Mouse (Mus musculus): ENCODE measurements around the gene Adam22. TPM values are rescaled to one million over a fixed set of nuclear protein-coding genes. Genes with fewer than 3 reads are reported as not detected.

Gene Adam22
- polyA plus RNA-seq, 1 experiment, result 5.6 TPM

DNA sequence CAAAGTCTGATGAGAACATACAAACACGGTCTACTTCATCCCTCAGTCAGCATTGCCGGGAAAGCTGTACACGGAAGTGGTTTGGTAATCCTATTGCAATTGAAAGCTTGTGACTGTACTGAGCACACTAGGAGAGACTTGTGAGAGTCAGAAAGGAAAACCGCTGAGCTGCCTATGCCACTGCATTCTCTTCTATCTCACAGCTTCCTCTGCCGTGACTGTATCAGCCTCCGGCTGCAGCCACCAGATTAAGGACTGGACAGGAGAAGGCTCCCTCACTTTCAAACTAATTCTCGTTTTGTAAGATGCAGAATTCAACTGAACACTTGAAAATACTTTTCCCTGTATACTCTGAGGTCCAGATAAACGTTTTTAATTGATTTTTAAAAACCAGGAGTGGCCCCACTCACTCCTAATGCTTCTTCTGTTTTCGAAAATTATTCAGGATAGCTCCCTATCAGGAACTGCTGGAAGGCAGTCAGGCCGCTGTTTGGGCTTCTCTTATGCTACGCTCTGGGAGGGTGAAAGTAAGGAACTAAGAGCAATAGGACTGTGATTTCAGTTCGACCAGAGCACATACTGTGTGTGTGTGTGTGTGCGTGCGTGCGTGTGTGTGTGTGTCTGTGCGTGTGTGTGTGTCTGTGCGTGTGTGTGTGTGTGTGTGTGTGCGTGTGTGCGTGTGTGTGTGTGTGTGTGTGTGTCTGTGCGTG lies 285.0 kb downstream of the Adam22 start:
- no peak overlapping the region for H3K9ac ChIP-seq (ENCODE audit: low read depth, poor library complexity, severe bottlenecking)
- no peak overlapping the region for H3K27ac ChIP-seq (ENCODE audit: insufficient read depth, low read length)
- H3K4me3 ChIP-seq (ENCODE audit: low read depth, low read length), result no peak overlapping the region
- H3K4me1 ChIP-seq (ENCODE audit: control insufficient read depth, insufficient read depth, low read length), result no peaks in the 10 kb centered on the region
- TF ChIP-seq EP300 (IDR thresholded peaks at IDR 0.05; ENCODE audit: insufficient read depth, low read depth, low read length) (no peak), CTCF (IDR thresholded peaks at IDR 0.05; ENCODE audit: low read depth, low read length) (no peak), POLR2A (IDR thresholded peaks at IDR 0.05; ENCODE audit: insufficient read depth, low read length) (no peak)
- H3K36me3 ChIP-seq (ENCODE audit: control insufficient read depth, insufficient read depth, low read length, poor library complexity, severe bottlenecking), result no peaks in the 10 kb centered on the region
- no peaks in the 10 kb centered on the region for H3K9me3 ChIP-seq (replicated peaks; ENCODE audit: control insufficient read depth, insufficient read depth, low read length, poor library complexity, severe bottlenecking)
- H3K27me3 ChIP-seq (ENCODE audit: control insufficient read depth, insufficient read depth, low read length, poor library complexity, severe bottlenecking), result no peaks in the 10 kb centered on the region

DNA sequence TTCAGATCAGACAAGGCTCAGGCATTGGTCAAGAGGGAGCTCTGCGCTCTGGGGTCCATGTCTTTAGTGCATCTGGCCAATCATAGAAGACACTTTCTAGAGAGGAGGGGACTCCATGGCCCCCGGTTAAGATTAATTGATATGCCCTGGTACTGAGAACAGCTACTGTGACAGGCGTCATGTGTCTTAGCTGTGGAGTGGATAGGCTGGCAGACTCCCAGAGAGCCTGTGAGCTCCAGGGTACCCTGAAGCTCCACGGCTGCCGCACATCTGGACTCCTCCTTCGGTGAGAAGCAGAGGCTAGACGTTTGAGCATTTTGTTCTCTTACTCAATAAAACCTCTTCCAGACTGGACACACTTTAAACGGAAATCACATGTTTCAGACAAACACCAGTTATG lies 290.5 kb downstream of the Adam22 start:
- no peaks in the 10 kb centered on the region for H3K4me1 ChIP-seq (ENCODE audit: control insufficient read depth, insufficient read depth, low read length)
- H3K27ac ChIP-seq (ENCODE audit: insufficient read depth, low read length), result no peak overlapping the region
- no peak overlapping the region for H3K4me3 ChIP-seq (ENCODE audit: low read depth, low read length)
- TF ChIP-seq POLR2A (IDR thresholded peaks at IDR 0.05; ENCODE audit: insufficient read depth, low read length) (no peak), EP300 (IDR thresholded peaks at IDR 0.05; ENCODE audit: insufficient read depth, low read depth, low read length) (no peak), CTCF (IDR thresholded peaks at IDR 0.05; ENCODE audit: low read depth, low read length) (no peak)
- H3K9ac ChIP-seq (ENCODE audit: low read depth, poor library complexity, severe bottlenecking), result no peak overlapping the region
- no peaks in the 10 kb centered on the region for H3K9me3 ChIP-seq (replicated peaks; ENCODE audit: control insufficient read depth, insufficient read depth, low read length, poor library complexity, severe bottlenecking)
- H3K36me3 ChIP-seq (ENCODE audit: control insufficient read depth, insufficient read depth, low read length, poor library complexity, severe bottlenecking), result no peaks in the 10 kb centered on the region
- no peaks in the 10 kb centered on the region for H3K27me3 ChIP-seq (ENCODE audit: control insufficient read depth, insufficient read depth, low read length, poor library complexity, severe bottlenecking)

DNA sequence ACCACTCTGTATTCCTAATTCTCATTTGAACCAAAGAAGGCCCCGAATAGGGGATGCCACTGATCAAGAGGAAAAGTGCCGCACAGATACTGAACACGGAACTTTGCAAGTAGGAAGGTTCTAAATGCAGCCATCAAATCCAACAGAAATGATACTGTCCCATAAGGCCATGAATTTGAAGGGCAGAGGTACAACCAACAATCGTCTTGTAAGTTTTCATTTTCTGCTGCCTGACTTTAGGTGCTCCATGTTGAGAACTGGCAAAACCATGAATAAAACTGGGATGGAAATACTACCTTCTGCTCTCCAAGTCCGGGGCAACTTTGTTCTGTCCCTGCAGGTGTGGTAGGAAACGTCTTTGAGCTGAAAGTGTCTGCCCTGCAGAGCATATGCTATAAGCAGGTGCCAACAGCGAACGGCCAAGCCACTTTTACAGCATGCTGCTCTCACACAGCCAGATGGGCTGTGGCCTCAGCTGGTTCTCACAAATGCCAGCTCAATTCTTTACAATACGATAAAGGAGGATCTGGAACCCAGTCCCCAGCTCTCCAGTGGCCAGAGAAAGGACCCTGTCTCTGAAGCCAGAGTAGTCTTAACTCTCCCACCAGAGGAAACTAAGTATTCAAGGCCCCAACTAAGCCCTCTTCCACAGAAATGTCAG lies 293.9 kb downstream of the Adam22 start:
- no peaks in the 10 kb centered on the region for H3K9me3 ChIP-seq (replicated peaks; ENCODE audit: control insufficient read depth, insufficient read depth, low read length, poor library complexity, severe bottlenecking)
- no peaks in the 10 kb centered on the region for H3K36me3 ChIP-seq (ENCODE audit: control insufficient read depth, insufficient read depth, low read length, poor library complexity, severe bottlenecking)
- no peak overlapping the region for H3K4me3 ChIP-seq (ENCODE audit: low read depth, low read length)
- no peak overlapping the region for H3K27ac ChIP-seq (ENCODE audit: insufficient read depth, low read length)
- no peak overlapping the region for H3K9ac ChIP-seq (ENCODE audit: low read depth, poor library complexity, severe bottlenecking)
- H3K4me1 ChIP-seq (ENCODE audit: control insufficient read depth, insufficient read depth, low read length), result no peaks in the 10 kb centered on the region
- TF ChIP-seq POLR2A (IDR thresholded peaks at IDR 0.05; ENCODE audit: insufficient read depth, low read length) (no peak), EP300 (IDR thresholded peaks at IDR 0.05; ENCODE audit: insufficient read depth, low read depth, low read length) (no peak), CTCF (IDR thresholded peaks at IDR 0.05; ENCODE audit: low read depth, low read length) (no peak)
- H3K27me3 ChIP-seq (ENCODE audit: control insufficient read depth, insufficient read depth, low read length, poor library complexity, severe bottlenecking), result no peaks in the 10 kb centered on the region

DNA sequence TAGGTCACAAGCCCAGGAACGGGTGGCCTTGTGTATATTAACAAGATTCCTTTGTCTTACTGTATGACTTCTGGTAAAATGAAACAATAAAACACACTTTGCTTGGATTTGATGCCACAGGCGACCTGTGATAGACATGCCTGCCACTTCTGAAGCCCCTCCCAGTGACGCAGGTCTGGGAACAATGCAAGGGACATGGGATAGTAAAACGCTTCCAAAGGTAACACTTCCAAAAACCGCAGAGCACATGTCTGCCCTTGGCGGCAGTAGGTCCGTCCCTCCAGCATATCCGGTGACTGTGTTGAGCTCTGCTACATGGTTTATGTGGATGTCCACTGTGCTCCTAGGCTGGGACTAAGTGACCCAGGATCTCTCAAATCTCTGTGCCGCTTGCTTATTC lies 294.6 kb downstream of the Adam22 start:
- TF ChIP-seq EP300 (IDR thresholded peaks at IDR 0.05; ENCODE audit: insufficient read depth, low read depth, low read length) (no peak), CTCF (IDR thresholded peaks at IDR 0.05; ENCODE audit: low read depth, low read length) (no peak), POLR2A (IDR thresholded peaks at IDR 0.05; ENCODE audit: insufficient read depth, low read length) (no peak)
- H3K27ac ChIP-seq (ENCODE audit: insufficient read depth, low read length), result no peak overlapping the region
- no peaks in the 10 kb centered on the region for H3K4me1 ChIP-seq (ENCODE audit: control insufficient read depth, insufficient read depth, low read length)
- no peak overlapping the region for H3K9ac ChIP-seq (ENCODE audit: low read depth, poor library complexity, severe bottlenecking)
- no peaks in the 10 kb centered on the region for H3K9me3 ChIP-seq (replicated peaks; ENCODE audit: control insufficient read depth, insufficient read depth, low read length, poor library complexity, severe bottlenecking)
- no peak overlapping the region for H3K4me3 ChIP-seq (ENCODE audit: low read depth, low read length)
- no peaks in the 10 kb centered on the region for H3K36me3 ChIP-seq (ENCODE audit: control insufficient read depth, insufficient read depth, low read length, poor library complexity, severe bottlenecking)
- no peaks in the 10 kb centered on the region for H3K27me3 ChIP-seq (ENCODE audit: control insufficient read depth, insufficient read depth, low read length, poor library complexity, severe bottlenecking)

DNA sequence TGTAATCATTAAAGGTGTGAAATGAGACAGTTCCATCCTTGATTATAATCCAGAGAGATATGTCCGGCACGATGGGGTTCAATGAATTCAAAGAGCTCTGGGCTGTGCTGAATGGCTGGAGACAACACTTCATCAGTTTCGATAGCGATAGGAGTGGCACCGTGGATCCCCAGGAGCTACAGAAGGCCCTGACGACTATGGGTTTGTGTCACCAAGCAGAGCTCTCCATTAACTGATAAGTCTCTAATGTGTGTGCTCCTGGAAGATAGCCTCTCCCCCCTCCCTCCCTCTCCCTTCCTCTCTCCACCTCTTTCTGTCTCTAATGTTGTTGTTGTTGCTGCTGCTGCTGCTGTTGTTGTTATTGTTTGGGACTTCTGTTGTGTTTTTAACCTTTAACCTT lies 304.8 kb downstream of the Adam22 start:
- no peak overlapping the region for H3K27ac ChIP-seq (ENCODE audit: insufficient read depth, low read length)
- no peaks in the 10 kb centered on the region for H3K9me3 ChIP-seq (replicated peaks; ENCODE audit: control insufficient read depth, insufficient read depth, low read length, poor library complexity, severe bottlenecking)
- H3K9ac ChIP-seq (ENCODE audit: low read depth, poor library complexity, severe bottlenecking), result no peak overlapping the region
- TF ChIP-seq EP300 (IDR thresholded peaks at IDR 0.05; ENCODE audit: insufficient read depth, low read depth, low read length) (no peak), POLR2A (IDR thresholded peaks at IDR 0.05; ENCODE audit: insufficient read depth, low read length) (no peak), CTCF (IDR thresholded peaks at IDR 0.05; ENCODE audit: low read depth, low read length) (no peak)
- H3K4me3 ChIP-seq (ENCODE audit: low read depth, low read length), result no peak overlapping the region
- no peaks in the 10 kb centered on the region for H3K4me1 ChIP-seq (ENCODE audit: control insufficient read depth, insufficient read depth, low read length)
- H3K27me3 ChIP-seq (ENCODE audit: control insufficient read depth, insufficient read depth, low read length, poor library complexity, severe bottlenecking), result no peaks in the 10 kb centered on the region
- no peaks in the 10 kb centered on the region for H3K36me3 ChIP-seq (ENCODE audit: control insufficient read depth, insufficient read depth, low read length, poor library complexity, severe bottlenecking)

DNA sequence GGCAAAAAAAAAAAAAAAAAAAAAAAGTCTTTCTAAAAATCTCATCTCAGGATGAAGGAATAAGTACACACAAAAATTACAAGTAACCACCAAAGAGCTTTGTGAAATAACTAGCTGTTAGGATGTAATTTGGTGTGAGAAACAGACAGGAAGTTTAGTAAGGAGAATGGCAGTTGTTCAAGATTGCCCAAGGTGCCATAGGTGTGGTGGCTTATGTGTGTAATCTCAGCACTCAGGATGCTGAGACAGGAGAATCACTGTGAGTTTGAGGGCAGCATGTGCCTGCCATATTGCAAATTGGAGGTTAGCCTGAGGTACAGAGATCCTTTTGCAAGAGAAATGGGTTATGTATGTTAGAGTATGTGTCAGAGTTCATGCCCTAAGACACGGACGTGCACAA lies 305.5 kb downstream of the Adam22 start:
- Histone ChIP-seq H3K36me3 (ENCODE audit: control insufficient read depth, insufficient read depth, low read length, poor library complexity, severe bottlenecking) (no peaks in the 10 kb centered on the region), H3K27ac (ENCODE audit: insufficient read depth, low read length) (no peak overlapping the region), H3K27me3 (ENCODE audit: control insufficient read depth, insufficient read depth, low read length, poor library complexity, severe bottlenecking) (no peaks in the 10 kb centered on the region), H3K9me3 (replicated peaks; ENCODE audit: control insufficient read depth, insufficient read depth, low read length, poor library complexity, severe bottlenecking) (no peaks in the 10 kb centered on the region), H3K4me3 (ENCODE audit: low read depth, low read length) (no peak overlapping the region), H3K9ac (ENCODE audit: low read depth, poor library complexity, severe bottlenecking) (no peak overlapping the region), H3K4me1 (ENCODE audit: control insufficient read depth, insufficient read depth, low read length) (no peaks in the 10 kb centered on the region)
- TF ChIP-seq POLR2A (IDR thresholded peaks at IDR 0.05; ENCODE audit: insufficient read depth, low read length) (no peak), CTCF (IDR thresholded peaks at IDR 0.05; ENCODE audit: low read depth, low read length) (no peak), EP300 (IDR thresholded peaks at IDR 0.05; ENCODE audit: insufficient read depth, low read depth, low read length) (no peak)
